Mouse (Mus musculus) intestine, postnatal 0 days (tissue): ENCODE results near the gene Rreb1. TPM values are rescaled to one million over a fixed set of nuclear protein-coding genes. Genes with fewer than 3 reads are reported as not detected.

ENCODE experiments used
- ATAC-seq: fragments of 200-750 bp; cut with Nextera tagmentation; 2 replicates; pipeline ENCODE4 v1.8.0; 2017; ENCODE audit warnings: mild to moderate bottlenecking, moderate TSS enrichment, moderate library complexity
- H3K27ac ChIP-seq: fragments of 300-500 bp; sonication (generic); 2 replicates; pipeline ENCODE4 v1.5.1; 2014; ENCODE audit warnings: mild to moderate bottlenecking, low read depth, low read length, moderate library complexity
- H3K27me3 ChIP-seq: fragments of 300-500 bp; sonication (generic); replicated peaks from 2 replicates; pipeline ENCODE4 v1.6.1; 2014; ENCODE audit warnings: low read length, mixed read lengths; ENCODE audit not compliant: control insufficient read depth, insufficient read depth
- H3K36me3 ChIP-seq: fragments of 300-500 bp; sonication (generic); 2 replicates; pipeline ENCODE4 v1.6.1; 2014; ENCODE audit warnings: mild to moderate bottlenecking, moderate library complexity; ENCODE audit not compliant: control insufficient read depth, insufficient read depth
- H3K4me1 ChIP-seq: fragments of 300-500 bp; sonication (generic); replicated peaks from 2 replicates; pipeline ENCODE4 v1.6.1; 2014; ENCODE audit warnings: antibody characterized with exemption, low read length, mixed read lengths; ENCODE audit not compliant: control insufficient read depth, insufficient read depth
- H3K4me2 ChIP-seq: fragments of 300-500 bp; sonication (generic); replicated peaks from 2 replicates; pipeline ENCODE4 v1.6.1; 2014; ENCODE audit warnings: low read depth, mild to moderate bottlenecking, moderate library complexity
- H3K4me3 ChIP-seq: fragments of 300-500 bp; sonication (generic); 2 replicates; pipeline ENCODE4 v1.5.1; 2014; ENCODE audit warnings: low read depth, low read length
- H3K9ac ChIP-seq: fragments of 300-500 bp; sonication (generic); 2 replicates; pipeline ENCODE4 v1.6.1; 2014; ENCODE audit warnings: mild to moderate bottlenecking, low read depth, low read length
- H3K9me3 ChIP-seq: fragments of 300-500 bp; sonication (generic); 2 replicates; pipeline ENCODE4 v1.6.1; 2016; ENCODE audit warnings: mixed run types; ENCODE audit not compliant: control insufficient read depth
- CTCF ChIP-seq: sonication (generic); IDR thresholded peaks from 2 replicates; pipeline ENCODE4 v1.5.1; 2016; ENCODE audit warnings: low read depth, mild to moderate bottlenecking, control low read depth, antibody characterized with exemption, moderate library complexity
- WGBS: fragments of 180-500 bp; shearing (Covaris S2); extraction: QIAGEN DNeasy Blood & Tissue Kit; methylation state at CpG from one replicate; pipeline ENCODE4 v1.1.7; 2014; 5-methylcytosine and 5-hydroxymethylcytosine counted together
- polyA plus RNA-seq: library from polyadenylated mRNA; unstranded; fragments of >200 nt; fragmentation: Nextera tagmentation; extraction: Ambion mirVana; gene quantifications from 2 replicates; pipeline ENCODE4 v1.2.1, GENCODE M21; 2015

Rreb1 gene
- polyA plus RNA-seq, 1 experiment from 2014 or later, result 10.6 TPM

- H3K9ac ChIP-seq, result no peak overlapping the region
- peaks cover 6% of the 10 kb centered on the region; the same call in 1 of the 2 replicates for H3K4me1 ChIP-seq
- no peaks in the 10 kb centered on the region for H3K27me3 ChIP-seq
- H3K27ac ChIP-seq, result no peak overlapping the region
- H3K4me3 ChIP-seq, result no peak overlapping the region
- no peaks in the 10 kb centered on the region for H3K36me3 ChIP-seq
- ATAC-seq, result no peak
- WGBS, result 50% methylated on average over 4 of the region's 4 CpGs
- no peak for TF ChIP-seq CTCF
- no peaks in the 10 kb centered on the region for H3K9me3 ChIP-seq
- H3K4me2 ChIP-seq, result no peak overlapping the region
Observed at GRCm38 (mm10) chr13:37742248-37742647, 36.0 kb upstream of the Rreb1 start.

- H3K9ac ChIP-seq, result no peak overlapping the region
Observed at GRCm38 (mm10) chr13:37747504-37747903, 30.7 kb upstream of the Rreb1 start.

GRCm38 (mm10) chr13:37749485-37749884, 28.7 kb upstream of the Rreb1 start:
- H3K27ac ChIP-seq, result no peak overlapping the region
- ATAC-seq, result no peak
- WGBS, result 15% methylated on average over 3 of the region's 3 CpGs

More at GRCm38 (mm10) chr13:37747504-37747903, 30.7 kb upstream of the Rreb1 start:
- ATAC-seq, result no peak
- H3K27me3 ChIP-seq, result no peaks in the 10 kb centered on the region
- H3K4me1 ChIP-seq, result no peaks in the 10 kb centered on the region
- H3K27ac ChIP-seq, result no peak overlapping the region
- no peak overlapping the region for H3K4me3 ChIP-seq
- no peaks in the 10 kb centered on the region for H3K9me3 ChIP-seq
- no peak for TF ChIP-seq CTCF
- no peak overlapping the region for H3K4me2 ChIP-seq
- no peaks in the 10 kb centered on the region for H3K36me3 ChIP-seq
- 72% methylated on average over 7 of the region's 7 CpGs for WGBS

GRCm38 (mm10) chr13:37751154-37751950, 26.8 kb upstream of the Rreb1 start:
- H3K9me3 ChIP-seq, result no peaks in the 10 kb centered on the region
- H3K36me3 ChIP-seq, result no peaks in the 10 kb centered on the region
- H3K4me2 ChIP-seq, result no peak overlapping the region
- TF ChIP-seq CTCF, result no peak
- 28% methylated on average over 9 of the region's 9 CpGs for WGBS
- no peak overlapping the region for H3K9ac ChIP-seq
- no peaks in the 10 kb centered on the region for H3K4me1 ChIP-seq
- H3K27ac ChIP-seq, result no peak overlapping the region
- peak; percentile 47 for ATAC-seq
- no peak overlapping the region for H3K4me3 ChIP-seq
- no peaks in the 10 kb centered on the region for H3K27me3 ChIP-seq

More at GRCm38 (mm10) chr13:37749485-37749884, 28.7 kb upstream of the Rreb1 start:
- H3K4me3 ChIP-seq, result no peak overlapping the region
- H3K4me2 ChIP-seq, result no peak overlapping the region
- H3K4me1 ChIP-seq, result no peaks in the 10 kb centered on the region
- H3K36me3 ChIP-seq, result no peaks in the 10 kb centered on the region
- no peak overlapping the region for H3K9ac ChIP-seq
- no peak for TF ChIP-seq CTCF
- H3K27me3 ChIP-seq, result no peaks in the 10 kb centered on the region
- no peaks in the 10 kb centered on the region for H3K9me3 ChIP-seq

- Histone ChIP-seq H3K4me3 (no peak overlapping the region), H3K27ac (no peak overlapping the region), H3K27me3 (no peaks in the 10 kb centered on the region), H3K4me2 (no peak overlapping the region), H3K9me3 (no peaks in the 10 kb centered on the region), H3K9ac (no peak overlapping the region), H3K4me1 (peaks cover 3% of the 10 kb centered on the region; the same call in 1 of the 2 replicates), H3K36me3 (no peaks in the 10 kb centered on the region)
- 63% methylated on average over 10 of the region's 10 CpGs for WGBS
- ATAC-seq, result peak; percentile 31; the same call in 1 of the 2 replicates
- no peak for TF ChIP-seq CTCF
Observed at GRCm38 (mm10) chr13:37759341-37760012, 18.7 kb upstream of the Rreb1 start.

GRCm38 (mm10) chr13:37760013-37760342, 18.2 kb upstream of the Rreb1 start:
- Histone ChIP-seq H3K9me3 (no peaks in the 10 kb centered on the region), H3K4me2 (no peak overlapping the region), H3K4me1 (peaks cover 3% of the 10 kb centered on the region; the same call in 1 of the 2 replicates), H3K36me3 (no peaks in the 10 kb centered on the region), H3K4me3 (no peak overlapping the region), H3K27me3 (no peaks in the 10 kb centered on the region), H3K27ac (no peak overlapping the region), H3K9ac (no peak overlapping the region)
- WGBS, result 44% methylated on average over 3 of the region's 3 CpGs
- no peak for TF ChIP-seq CTCF
- ATAC-seq, result no peak
